Mouse (Mus musculus) stomach, postnatal 0 days (tissue): ENCODE results near the gene Pgap2. TPM values are rescaled to one million over a fixed set of nuclear protein-coding genes. Genes with fewer than 3 reads are reported as not detected.
A peak's percentile ranks its signal among the peaks of the same experiment; 100 is the strongest.

Experiments
- ATAC-seq: fragments of 200-750 bp; cut with Nextera tagmentation; 2 replicates; pipeline ENCODE4 v1.8.0; 2017; ENCODE audit not compliant: low FRiP score, low TSS enrichment
- DNase-seq: peaks from one replicate; pipeline ENCODE4 v3.0.0-alpha.2; 2016; ENCODE audit warnings: low spot score
- H3K27ac ChIP-seq: fragments of 300-500 bp; sonication (generic); replicated peaks from 2 replicates; pipeline ENCODE4 v1.5.1; 2014; ENCODE audit warnings: mild to moderate bottlenecking, control low read depth
- H3K27me3 ChIP-seq: fragments of 300-500 bp; sonication (generic); 2 replicates; pipeline ENCODE4 v1.6.1; 2014; ENCODE audit warnings: low read length; ENCODE audit not compliant: control insufficient read depth, insufficient read depth
- H3K36me3 ChIP-seq: fragments of 300-500 bp; sonication (generic); 2 replicates; pipeline ENCODE4 v1.6.1; 2014; ENCODE audit warnings: low read length, mixed read lengths; ENCODE audit not compliant: control insufficient read depth, insufficient read depth
- H3K4me1 ChIP-seq: fragments of 300-500 bp; sonication (generic); replicated peaks from 2 replicates; pipeline ENCODE4 v1.6.1; 2014; ENCODE audit warnings: antibody characterized with exemption; ENCODE audit not compliant: control insufficient read depth, insufficient read depth
- H3K4me2 ChIP-seq: fragments of 300-500 bp; sonication (generic); replicated peaks from 2 replicates; pipeline ENCODE4 v1.6.1; 2014; ENCODE audit warnings: low read depth, mild to moderate bottlenecking, control low read depth, moderate library complexity
- H3K4me3 ChIP-seq: fragments of 300-500 bp; sonication (generic); 2 replicates; pipeline ENCODE4 v1.5.1; 2014; ENCODE audit warnings: low read depth, low read length, control low read depth
- H3K9ac ChIP-seq: fragments of 300-500 bp; sonication (generic); 2 replicates; pipeline ENCODE4 v1.6.1; 2014; ENCODE audit warnings: mild to moderate bottlenecking, low read length, control low read depth, mixed read lengths
- H3K9me3 ChIP-seq: fragments of 300-500 bp; sonication (generic); 2 replicates; pipeline ENCODE4 v1.6.1; 2016; ENCODE audit warnings: low read length; ENCODE audit not compliant: control insufficient read depth
- CTCF ChIP-seq: IDR thresholded peaks from 2 replicates; pipeline ENCODE4 v1.5.1; 2016; ENCODE audit warnings: antibody characterized with exemption, low read depth, mild to moderate bottlenecking, moderate library complexity
- EP300 ChIP-seq: optimal IDR thresholded peaks from 2 replicates; pipeline ENCODE3; 2016; ENCODE audit warnings: antibody characterized with exemption
- WGBS: fragments of 180-500 bp; shearing (Covaris S2); extraction: QIAGEN DNeasy Blood & Tissue Kit; methylation state at CpG from one replicate; pipeline ENCODE4 v1.1.7; 2014; 5-methylcytosine and 5-hydroxymethylcytosine counted together
- polyA plus RNA-seq: library from polyadenylated mRNA; unstranded; fragments of >200 nt; fragmentation: Nextera tagmentation; extraction: Ambion mirVana; gene quantifications from 2 replicates; pipeline ENCODE4 v1.2.1, GENCODE M21; 2015

The Pgap2 gene
- 88.2 and 89.6 TPM in 2 replicates for polyA plus RNA-seq

- peak within 1 kb of the TSS; percentile 90 for H3K9ac ChIP-seq
- peak within 1 kb of the TSS; percentile 78 for H3K4me2 ChIP-seq
- WGBS = under 1% methylated on average over 74 of the region's 87 CpGs
- no peaks in the 10 kb centered on the region for H3K4me1 ChIP-seq
- H3K27ac ChIP-seq = peak within 1 kb of the TSS; percentile 95
- no peaks in the 10 kb centered on the region for H3K9me3 ChIP-seq
- TF ChIP-seq EP300 (no peak), CTCF (peak; percentile 30; the same call in 1 of the 2 replicates)
- H3K36me3 ChIP-seq = no peaks in the 10 kb centered on the region
- peak within 1 kb of the TSS; percentile 64 for H3K4me3 ChIP-seq
- no peaks in the 10 kb centered on the region for H3K27me3 ChIP-seq
- ATAC-seq (peak; percentile 99), DNase-seq (peak; percentile 98)
Measured at GRCm38 (mm10) chr7:102209756-102210721, at the start of gene Pgap2, which contains the start of gene Nup98. TSS of gene Pgap2 (plus strand) at chr7:102210208. TSS of gene Nup98 (minus strand) at chr7:102210176.

- TF ChIP-seq EP300 (no peak), CTCF (peak; percentile 60)
- Histone ChIP-seq H3K9ac (no peak overlapping the region), H3K4me1 (no peaks in the 10 kb centered on the region), H3K4me3 (no peak overlapping the region), H3K27me3 (no peaks in the 10 kb centered on the region), H3K27ac (no peak overlapping the region), H3K36me3 (peaks cover 6% of the 10 kb centered on the region), H3K4me2 (no peak overlapping the region), H3K9me3 (no peaks in the 10 kb centered on the region)
- no peak for ATAC-seq
- DNase-seq = no peak
Measured at GRCm38 (mm10) chr7:102170300-102170699, 39.7 kb upstream of the Pgap2 start.

- Histone ChIP-seq H3K4me2 (no peak overlapping the region), H3K27me3 (no peaks in the 10 kb centered on the region), H3K9ac (no peak overlapping the region), H3K9me3 (no peaks in the 10 kb centered on the region), H3K27ac (no peak overlapping the region), H3K36me3 (peaks cover 15% of the 10 kb centered on the region; the same call in 1 of the 2 replicates), H3K4me3 (no peak overlapping the region), H3K4me1 (no peaks in the 10 kb centered on the region)
- ATAC-seq (no peak), DNase-seq (no peak)
- TF ChIP-seq CTCF = no peak
- TF ChIP-seq EP300 = no peak
- WGBS = 82% methylated on average over 3 of the region's 3 CpGs
Measured at GRCm38 (mm10) chr7:102183849-102184248, 26.2 kb upstream of the Pgap2 start.

- H3K27me3 ChIP-seq = no peaks in the 10 kb centered on the region
- 92% methylated on average over 1 of the region's 1 CpGs for WGBS
- H3K4me3 ChIP-seq = no peak overlapping the region
- ATAC-seq = no peak
- no peak for DNase-seq
- H3K9me3 ChIP-seq = no peaks in the 10 kb centered on the region
- no peak overlapping the region for H3K4me2 ChIP-seq
- H3K36me3 ChIP-seq = 0 out of 2 replicates have a peak, but pooled peaks cover 3% of the 10 kb centered on the region
- no peak overlapping the region for H3K27ac ChIP-seq
- no peaks in the 10 kb centered on the region for H3K4me1 ChIP-seq
- H3K9ac ChIP-seq = no peak overlapping the region
- TF ChIP-seq EP300 = no peak
- peak; percentile 63 for TF ChIP-seq CTCF
Measured at GRCm38 (mm10) chr7:102192356-102192755, 17.7 kb upstream of the Pgap2 start.

- 80% methylated on average over 3 of the region's 3 CpGs for WGBS
- Histone ChIP-seq H3K9me3 (no peaks in the 10 kb centered on the region), H3K9ac (no peak overlapping the region), H3K36me3 (no peaks in the 10 kb centered on the region), H3K4me3 (no peak overlapping the region), H3K27ac (no peak overlapping the region), H3K4me1 (no peaks in the 10 kb centered on the region), H3K4me2 (no peak overlapping the region), H3K27me3 (no peaks in the 10 kb centered on the region)
- TF ChIP-seq CTCF = no peak
- TF ChIP-seq EP300 = no peak
- ATAC-seq (no peak), DNase-seq (no peak)
Measured at GRCm38 (mm10) chr7:102200576-102200975, 9.4 kb upstream of the Pgap2 start.
